Mouse (Mus musculus) limb, embryonic 11.5 days (tissue): ENCODE data around the gene Zfp319. TPM values are rescaled to one million over a fixed set of nuclear protein-coding genes. Genes with fewer than 3 reads are reported as not detected.

Experiments used
- ATAC-seq: fragments of 200-750 bp; cut with Nextera tagmentation; 2 replicates; pipeline ENCODE4 v1.8.0; 2017; ENCODE audit warnings: low read depth; ENCODE audit not compliant: insufficient number of reproducible peaks, low FRiP score, low TSS enrichment
- DNase-seq: peaks from one replicate; pipeline ENCODE4 v3.0.0-alpha.2; 2015; ENCODE audit warnings: low spot score
- H3K27ac ChIP-seq: fragments of 300-500 bp; sonication (generic); replicated peaks from 2 replicates; pipeline ENCODE4 v1.5.1; 2014; ENCODE audit warnings: low read depth, mild to moderate bottlenecking, low read length
- H3K27me3 ChIP-seq: fragments of 300-500 bp; sonication (generic); 2 replicates; pipeline ENCODE4 v1.6.1; 2014; ENCODE audit warnings: mild to moderate bottlenecking, low read length, mixed read lengths; ENCODE audit not compliant: control insufficient read depth, insufficient read depth
- H3K36me3 ChIP-seq: fragments of 300-500 bp; sonication (generic); 2 replicates; pipeline ENCODE4 v1.6.1; 2014; ENCODE audit warnings: mild to moderate bottlenecking, low read length, moderate library complexity, mixed read lengths; ENCODE audit not compliant: control insufficient read depth, insufficient read depth
- H3K4me1 ChIP-seq: fragments of 300-500 bp; sonication (generic); 2 replicates; pipeline ENCODE4 v1.6.1; 2014; ENCODE audit warnings: low read length, mixed read lengths; ENCODE audit not compliant: control insufficient read depth, insufficient read depth
- H3K4me2 ChIP-seq: fragments of 300-500 bp; sonication (generic); 2 replicates; pipeline ENCODE4 v1.6.1; 2014; ENCODE audit warnings: low read depth, mild to moderate bottlenecking, moderate library complexity; ENCODE audit not compliant: severe bottlenecking
- H3K4me3 ChIP-seq: fragments of 300-500 bp; sonication (generic); 2 replicates; pipeline ENCODE4 v1.5.1; 2014; ENCODE audit warnings: low read depth, low read length
- H3K9ac ChIP-seq: fragments of 300-500 bp; sonication (generic); 2 replicates; pipeline ENCODE4 v1.6.1; 2014; ENCODE audit warnings: mild to moderate bottlenecking, low read length
- H3K9me3 ChIP-seq: fragments of 300-500 bp; sonication (generic); 2 replicates; pipeline ENCODE4 v1.6.1; 2016; ENCODE audit warnings: low read length; ENCODE audit not compliant: control insufficient read depth
- WGBS: fragments of 180-500 bp; shearing (Covaris S2); extraction: QIAGEN DNeasy Blood & Tissue Kit; methylation state at CpG from one replicate; pipeline ENCODE4 v1.1.7; 2014; 5-methylcytosine and 5-hydroxymethylcytosine counted together
- polyA plus RNA-seq: library from polyadenylated mRNA; unstranded; fragments of >200 nt; fragmentation: Nextera tagmentation; extraction: Ambion mirVana; gene quantifications from 2 replicates; pipeline ENCODE4 v1.2.1, GENCODE M21; 2014

Zfp319 gene
- polyA plus RNA-seq, 1 experiment from 2014 or later, result 7.7 TPM

DNA sequence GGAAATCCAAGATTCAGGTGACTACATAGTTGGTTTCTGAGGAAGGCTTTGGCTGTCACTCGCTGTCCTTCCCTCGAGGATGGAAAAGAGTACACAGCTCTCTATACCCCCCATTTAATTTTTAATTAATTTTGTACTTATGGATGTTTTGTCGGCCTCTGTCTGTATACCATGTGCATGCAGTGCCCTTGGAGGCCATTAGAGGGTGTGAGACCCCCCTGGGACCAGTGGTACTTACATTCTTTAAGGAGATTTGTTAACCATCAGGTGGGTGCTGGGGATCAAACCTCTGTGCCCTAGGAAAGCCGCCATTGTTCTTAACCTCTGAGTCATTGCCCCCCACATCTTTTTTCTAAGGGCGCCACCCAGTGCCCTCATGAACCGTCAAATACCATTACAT, 12.9 kb upstream of the Zfp319 start:
- 81% methylated on average over 6 of the region's 6 CpGs for WGBS
- H3K4me2 ChIP-seq, result no peak overlapping the region
- no peaks in the 10 kb centered on the region for H3K9me3 ChIP-seq
- DNase-seq, result no peak
- H3K27ac ChIP-seq, result no peak overlapping the region
- no peaks in the 10 kb centered on the region for H3K36me3 ChIP-seq
- no peaks in the 10 kb centered on the region for H3K27me3 ChIP-seq
- no peak for ATAC-seq
- H3K4me1 ChIP-seq, result no peaks in the 10 kb centered on the region
- H3K9ac ChIP-seq, result no peak overlapping the region
- H3K4me3 ChIP-seq, result no peak overlapping the region

DNA sequence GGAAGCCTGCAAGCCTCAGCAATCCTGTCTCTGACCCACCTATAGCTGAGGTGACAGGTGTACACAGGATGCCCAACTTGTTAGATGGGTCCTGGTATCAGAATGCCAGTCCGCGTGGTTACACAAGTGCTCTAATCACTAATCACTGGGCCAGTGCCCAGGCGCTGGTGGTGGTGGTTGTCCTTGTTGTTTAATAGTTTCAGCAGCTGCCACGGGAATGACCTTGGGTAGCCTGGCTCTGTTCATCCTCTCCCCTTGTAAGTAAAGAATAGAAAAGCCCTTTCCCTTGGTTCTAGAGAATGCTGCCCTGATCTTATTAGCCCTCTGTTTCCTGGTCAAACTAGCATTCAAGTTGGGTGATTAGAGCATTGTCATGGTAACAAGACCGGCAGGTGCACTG, 10.0 kb upstream of the Zfp319 start:
- no peaks in the 10 kb centered on the region for H3K27me3 ChIP-seq
- no peaks in the 10 kb centered on the region for H3K4me1 ChIP-seq
- DNase-seq, result no peak
- 0 out of 2 replicates have a peak, but pooled peaks cover 2% of the 10 kb centered on the region for H3K36me3 ChIP-seq
- no peak overlapping the region for H3K9ac ChIP-seq
- H3K4me2 ChIP-seq, result no peak overlapping the region
- no peak overlapping the region for H3K4me3 ChIP-seq
- 72% methylated on average over 5 of the region's 5 CpGs for WGBS
- H3K9me3 ChIP-seq, result no peaks in the 10 kb centered on the region
- H3K27ac ChIP-seq, result no peak overlapping the region
- ATAC-seq, result no peak

- ATAC-seq (no peak), DNase-seq (no peak)
- Histone ChIP-seq H3K4me2 (no peak overlapping the region), H3K4me3 (no peak overlapping the region), H3K27ac (no peak overlapping the region), H3K27me3 (no peaks in the 10 kb centered on the region), H3K4me1 (no peaks in the 10 kb centered on the region), H3K9me3 (no peaks in the 10 kb centered on the region), H3K9ac (no peak overlapping the region), H3K36me3 (peaks cover 2% of the 10 kb centered on the region; the same call in 1 of the 2 replicates)
Observed at GRCm38 (mm10) chr8:95336363-95336762, 4.6 kb upstream of the Zfp319 start.

DNA sequence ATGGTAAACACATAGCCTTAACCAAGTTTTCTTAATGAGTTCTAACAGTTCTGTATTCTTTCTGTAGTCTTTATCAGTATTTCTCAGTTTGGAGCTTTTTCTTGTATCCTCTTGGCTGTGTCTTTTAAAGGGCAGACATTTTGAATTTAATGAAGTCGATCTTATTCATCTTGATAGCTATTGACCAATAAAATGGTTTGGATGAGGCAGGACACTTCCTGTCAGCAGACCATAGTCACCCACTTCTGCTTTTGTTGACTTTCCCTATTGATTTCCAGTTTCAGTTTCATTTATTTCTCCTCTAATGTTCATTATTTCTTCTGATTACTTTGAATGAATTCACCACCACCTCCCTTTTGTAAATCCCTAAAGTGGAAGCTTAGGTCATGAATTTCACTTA, 4.0 kb upstream of the Zfp319 start:
- peaks cover 2% of the 10 kb centered on the region; the same call in 1 of the 2 replicates for H3K36me3 ChIP-seq
- no peak overlapping the region for H3K4me2 ChIP-seq
- ATAC-seq, result no peak
- peaks cover 3% of the 10 kb centered on the region; the same call in 1 of the 2 replicates for H3K4me1 ChIP-seq
- H3K27me3 ChIP-seq, result no peaks in the 10 kb centered on the region
- H3K9me3 ChIP-seq, result no peaks in the 10 kb centered on the region
- WGBS, result 85% methylated on average over 1 of the region's 1 CpGs
- H3K27ac ChIP-seq, result no peak overlapping the region
- H3K9ac ChIP-seq, result no peak overlapping the region
- H3K4me3 ChIP-seq, result no peak overlapping the region
- no peak for DNase-seq

DNA sequence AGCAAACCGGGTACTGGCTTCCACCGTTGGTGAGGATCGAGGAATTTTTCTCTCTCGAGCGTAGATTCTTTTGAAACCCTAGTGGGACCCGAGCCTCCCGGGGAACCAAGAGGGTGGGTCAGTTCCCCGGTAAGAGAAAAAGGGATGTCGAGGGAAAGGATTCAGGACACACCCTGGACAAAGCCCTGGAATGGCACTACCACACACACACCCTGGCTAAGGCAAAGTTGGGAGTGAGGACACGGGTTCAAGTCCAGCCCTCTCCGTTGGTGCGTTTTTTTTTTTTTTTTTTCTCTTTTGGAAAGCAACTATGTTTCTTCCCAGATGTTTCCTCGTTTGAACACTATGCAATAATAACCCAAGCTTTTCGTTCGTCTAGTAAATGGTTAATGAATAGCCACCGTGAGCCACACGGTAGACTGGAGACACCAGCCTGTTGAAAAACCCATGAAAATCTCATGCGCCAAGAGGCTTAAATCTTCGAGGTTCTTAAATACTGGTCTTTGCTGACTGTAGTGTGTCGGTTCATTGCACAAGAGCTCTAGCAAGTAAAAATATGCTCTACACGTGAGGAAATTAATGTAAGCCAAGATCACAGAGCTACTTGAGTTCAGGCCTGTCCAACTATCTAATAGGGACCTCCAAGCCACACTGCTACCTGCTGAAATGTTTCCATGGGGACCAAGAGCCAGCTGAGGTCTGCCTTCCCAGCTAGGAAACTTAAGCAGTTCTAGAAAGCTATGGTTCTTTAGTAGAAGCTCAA, 868 bp upstream of the Zfp319 start:
- Histone ChIP-seq H3K4me1 (peaks cover 9% of the 10 kb centered on the region), H3K9ac (peak overlapping the region; percentile 8; the same call in 1 of the 2 replicates), H3K27ac (peak overlapping the region; percentile 90), H3K9me3 (no peaks in the 10 kb centered on the region), H3K36me3 (peaks cover 20% of the 10 kb centered on the region), H3K4me3 (peak overlapping the region; percentile 86), H3K4me2 (peak overlapping the region; percentile 79; the same call in 1 of the 2 replicates), H3K27me3 (no peaks in the 10 kb centered on the region)
- WGBS, result 32% methylated on average over 21 of the region's 21 CpGs
- no peak for DNase-seq
- ATAC-seq, result peak; percentile 29; the same call in 1 of the 2 replicates

- no peak for DNase-seq
- Histone ChIP-seq H3K36me3 (peaks cover 22% of the 10 kb centered on the region), H3K4me1 (peaks cover 9% of the 10 kb centered on the region), H3K4me2 (peak overlapping the region; percentile 79), H3K27ac (peak overlapping the region; percentile 90), H3K9me3 (no peaks in the 10 kb centered on the region), H3K9ac (peak overlapping the region; percentile 89), H3K4me3 (peak overlapping the region; percentile 86), H3K27me3 (no peaks in the 10 kb centered on the region)
- peak; percentile 62 for ATAC-seq
- under 1% methylated on average over 38 of the region's 38 CpGs for WGBS
Observed at GRCm38 (mm10) chr8:95331156-95331719, 512 bp downstream of the Zfp319 start.

DNA sequence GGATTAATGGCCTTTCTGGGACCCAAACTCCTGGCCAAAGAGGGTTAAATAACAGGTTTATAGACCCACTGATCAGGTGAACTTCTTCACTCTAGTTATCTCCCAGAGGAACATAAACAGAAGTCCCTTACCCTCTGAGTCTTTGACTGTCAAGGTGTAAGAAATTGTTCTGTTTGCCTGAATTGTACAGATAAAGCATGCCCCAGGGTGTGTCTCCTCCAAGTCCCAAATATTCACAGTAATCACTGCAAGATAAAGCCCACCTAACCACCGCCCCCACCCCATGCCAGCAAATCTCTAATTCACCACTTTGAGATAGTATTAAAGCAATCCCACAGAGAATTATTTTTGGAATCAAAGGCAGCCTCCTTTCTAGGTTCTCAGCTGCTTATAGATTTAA, 1.4 kb downstream of the Zfp319 start:
- Histone ChIP-seq H3K9ac (no peak overlapping the region; the same call in 1 of the 2 replicates), H3K27ac (no peak overlapping the region)

DNA sequence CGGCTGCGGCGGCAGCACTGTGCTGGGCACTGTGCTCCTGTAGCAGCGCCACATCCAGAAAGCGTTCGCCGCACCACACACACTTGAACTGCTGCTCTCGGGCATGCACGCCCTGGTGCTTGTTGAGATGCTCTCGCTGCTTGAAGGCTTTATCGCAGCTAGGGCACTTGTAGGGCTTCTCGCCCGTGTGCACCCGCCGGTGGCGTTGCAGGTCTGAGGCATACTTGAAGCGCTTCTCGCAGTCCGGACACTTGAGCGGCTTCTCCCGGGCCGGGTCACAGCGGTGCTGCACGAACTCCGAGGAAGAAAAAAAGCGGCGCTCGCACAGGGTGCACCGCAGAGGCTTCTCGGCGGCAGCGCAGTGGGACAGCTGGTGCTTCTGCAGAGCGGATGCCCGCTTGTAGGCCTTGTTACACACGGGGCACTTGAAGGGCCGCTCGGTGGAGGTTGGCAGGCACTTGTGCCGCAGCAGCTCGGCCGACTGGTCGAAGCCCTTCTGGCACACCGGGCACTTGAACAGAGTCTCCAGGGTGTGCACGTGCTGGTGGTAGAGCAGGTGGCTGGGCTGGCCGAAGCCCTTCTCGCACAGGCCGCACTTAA, 3.8 kb downstream of the Zfp319 start:
- no peaks in the 10 kb centered on the region for H3K9me3 ChIP-seq
- DNase-seq (no peak), ATAC-seq (no peak)
- H3K4me2 ChIP-seq, result no peak overlapping the region
- H3K4me3 ChIP-seq, result no peak overlapping the region
- WGBS, result 88% methylated on average over 46 of the region's 46 CpGs
- no peak overlapping the region for H3K27ac ChIP-seq
- H3K9ac ChIP-seq, result no peak overlapping the region
- peaks cover 24% of the 10 kb centered on the region for H3K36me3 ChIP-seq
- H3K27me3 ChIP-seq, result no peaks in the 10 kb centered on the region
- peaks cover 9% of the 10 kb centered on the region for H3K4me1 ChIP-seq

More for the DNA sequence above, 1.4 kb downstream of the Zfp319 start:
- H3K4me1 ChIP-seq, result peaks cover 9% of the 10 kb centered on the region
- peak overlapping the region; percentile 86; the same call in 1 of the 2 replicates for H3K4me3 ChIP-seq
- no peak for DNase-seq
- no peaks in the 10 kb centered on the region for H3K27me3 ChIP-seq
- WGBS, result 97% methylated on average over 1 of the region's 1 CpGs
- peak overlapping the region; percentile 79 for H3K4me2 ChIP-seq
- H3K9me3 ChIP-seq, result no peaks in the 10 kb centered on the region
- no peak for ATAC-seq
- H3K36me3 ChIP-seq, result peaks cover 24% of the 10 kb centered on the region
